Mouse (Mus musculus): ENCODE data around the gene Fank1.

Gene Fank1

GRCm38 (mm10) chr7:133891298-133891697, 114.6 kb downstream of the Fank1 start:
- no peak for DNase-seq (ENCODE audit: low spot score in 2 of 2)

DNA sequence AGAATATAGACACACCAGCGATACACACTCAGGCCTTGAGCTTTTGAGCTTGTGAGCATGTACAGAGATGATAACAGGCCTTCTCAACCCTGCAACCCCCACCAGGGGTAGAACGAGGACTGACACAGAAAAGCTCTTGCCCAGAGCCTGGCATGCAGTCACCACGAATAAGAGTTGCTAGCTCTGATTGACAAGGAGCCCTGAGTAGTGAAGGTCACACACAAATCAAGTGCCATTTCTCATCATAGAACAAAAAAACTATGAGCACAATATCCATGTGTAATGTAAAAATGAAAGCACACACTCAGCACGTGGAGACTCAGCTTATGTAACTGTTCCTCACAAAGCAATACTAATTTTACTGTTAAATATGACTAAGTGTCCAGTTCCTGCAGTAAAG, 115.1 kb downstream of the Fank1 start:
- DNase-seq (ENCODE audit: low spot score in 2 of 2): no peak

DNA sequence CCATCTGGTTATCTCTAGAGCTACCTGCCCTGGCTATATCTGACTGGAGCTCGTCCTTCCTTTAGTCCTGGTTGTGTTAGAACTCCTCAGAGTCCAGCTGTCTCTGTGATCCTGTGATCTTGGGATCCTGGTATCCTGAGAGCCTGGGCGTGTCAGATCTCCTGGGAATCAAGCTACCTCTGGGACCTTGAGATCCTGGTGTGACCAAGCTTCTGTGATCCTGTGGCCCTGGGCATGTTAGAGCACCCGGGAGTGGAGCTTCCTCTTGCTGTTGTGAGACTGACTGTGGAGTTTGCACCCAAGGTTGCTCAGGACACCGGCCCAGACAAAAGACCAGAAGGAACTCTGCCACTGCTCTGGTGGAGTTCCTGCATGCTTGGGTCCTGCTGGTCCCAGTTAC, 122.7 kb downstream of the Fank1 start:
- no peak for DNase-seq (ENCODE audit: low spot score in 2 of 2)

- DNase-seq (ENCODE audit: low spot score in 2 of 2): no peak
Measured at GRCm38 (mm10) chr7:133908966-133909365, 132.3 kb downstream of the Fank1 start.

GRCm38 (mm10) chr7:133909833-133910375, 133.2 kb downstream of the Fank1 start:
- DNase-seq (ENCODE audit: low spot score in 2 of 2): no peak

DNA sequence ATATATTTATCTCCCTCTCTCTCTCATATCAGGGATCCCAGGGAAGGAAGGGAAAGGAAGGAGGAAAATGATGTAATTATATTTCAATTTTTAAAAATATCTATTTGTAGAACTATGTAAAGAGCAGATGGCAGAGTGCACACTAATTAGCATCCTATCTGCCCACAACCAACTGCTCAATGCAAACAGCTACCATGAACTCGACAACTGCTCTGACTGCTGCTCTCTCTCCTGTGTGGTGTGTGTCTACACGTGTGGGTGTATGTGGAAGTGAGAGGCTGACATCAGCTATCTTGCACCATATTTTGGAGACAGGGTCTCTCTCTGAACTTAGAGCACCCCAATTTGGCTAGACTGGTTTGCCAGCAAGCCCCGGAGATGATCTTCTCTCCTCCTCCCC, 135.2 kb downstream of the Fank1 start:
- peak; percentile 46 to 69 for DNase-seq (ENCODE audit: low spot score in 2 of 2)

DNA sequence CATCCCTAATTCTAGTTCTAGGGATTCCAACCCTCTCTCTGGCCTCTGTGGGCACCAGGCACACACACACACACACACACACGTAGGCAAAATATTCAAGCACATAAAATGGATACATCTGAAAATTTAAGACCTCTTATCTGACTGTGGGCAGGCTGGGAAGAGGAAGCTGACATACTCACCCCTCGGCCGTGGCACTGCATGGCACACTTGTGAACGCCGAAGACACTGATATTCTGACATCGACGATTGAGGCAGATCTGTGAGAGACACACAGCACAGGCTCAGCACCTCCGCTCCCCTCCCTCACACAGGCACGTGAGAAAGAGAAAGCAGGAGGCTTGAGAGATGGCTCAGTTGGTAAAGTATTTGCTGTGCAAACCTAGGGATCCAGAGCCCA, 139.6 kb downstream of the Fank1 start:
- DNase-seq (ENCODE audit: low spot score in 2 of 2): no peak

- DNase-seq (ENCODE audit: low spot score in 2 of 2): no peak
Measured at GRCm38 (mm10) chr7:133919306-133919705, 142.6 kb downstream of the Fank1 start.

GRCm38 (mm10) chr7:133919918-133920317, 143.3 kb downstream of the Fank1 start:
- peak; percentile 37 to 80 for DNase-seq (ENCODE audit: low spot score in 2 of 2)

- no peak for DNase-seq (ENCODE audit: low spot score in 2 of 2)
Measured at GRCm38 (mm10) chr7:133920724-133921123, 144.1 kb downstream of the Fank1 start.

- DNase-seq (ENCODE audit: low spot score in 2 of 2): peak in 1 of 2 experiments; percentile 19
Measured at GRCm38 (mm10) chr7:133921291-133921690, 144.6 kb downstream of the Fank1 start.

DNA sequence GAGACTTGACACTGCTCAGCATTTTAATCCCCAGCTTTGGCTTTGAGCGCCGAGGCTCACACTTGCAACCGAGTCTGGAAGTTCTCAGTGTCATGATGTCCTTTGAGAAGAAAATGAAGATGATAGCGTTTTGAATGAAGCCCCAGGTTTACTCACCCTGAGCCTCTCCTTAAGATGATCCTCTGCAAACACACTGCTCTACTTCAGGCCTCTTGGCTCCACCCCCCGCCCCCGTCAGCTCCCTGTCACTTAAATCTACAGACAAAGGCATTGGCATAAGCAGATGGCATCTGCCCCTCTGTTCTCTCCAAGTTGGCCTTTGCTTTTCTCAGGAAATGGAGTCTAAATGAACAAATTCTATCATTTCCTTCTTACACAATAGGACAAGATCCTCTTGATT, 147.3 kb downstream of the Fank1 start:
- no peak for DNase-seq (ENCODE audit: low spot score in 2 of 2)

- DNase-seq (ENCODE audit: low spot score in 2 of 2): no peak
Measured at GRCm38 (mm10) chr7:133925771-133926170, 149.1 kb downstream of the Fank1 start.

GRCm38 (mm10) chr7:133928981-133929380, 152.3 kb downstream of the Fank1 start:
- no peak for DNase-seq (ENCODE audit: low spot score in 2 of 2)

Data from left cerebral cortex, adult 9 months (tissue).